Comparison of ENCODE assay signal across 10 mouse cellular contexts in the genomic region with DNA sequence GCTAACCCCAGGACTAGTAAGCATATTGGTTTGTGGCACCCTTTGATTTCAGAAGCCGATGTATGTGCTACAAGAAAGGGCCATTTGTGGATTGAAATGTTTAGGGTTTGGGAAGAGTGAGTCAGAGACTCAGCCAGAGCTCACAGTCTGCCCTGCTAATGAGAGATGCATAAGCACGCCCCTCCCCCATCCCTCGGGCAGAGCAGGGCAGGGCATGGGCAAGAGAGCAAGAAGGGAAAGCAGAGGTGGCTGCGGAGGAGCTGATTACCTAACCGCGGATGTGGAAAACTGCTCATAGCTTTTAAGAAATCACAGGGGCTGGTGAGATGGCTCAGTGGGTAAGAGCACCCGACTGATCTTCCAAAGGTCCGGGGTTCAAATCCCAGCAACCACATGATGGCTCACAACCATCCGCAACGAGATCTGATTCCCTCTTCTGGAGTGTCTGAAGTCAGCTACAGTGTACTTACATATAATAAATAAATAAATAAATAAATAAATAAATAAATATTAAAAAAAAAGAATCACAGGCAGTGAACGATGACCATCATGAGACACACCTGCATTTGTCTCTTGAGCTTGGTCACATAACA. TPM values are rescaled to one million over a fixed set of nuclear protein-coding genes. Genes with fewer than 3 reads are reported as not detected.
DNase-seq lines count a peak whose midpoint lies in the region; ATAC-seq and TF ChIP-seq lines count a peak whose summit lies in the region.
"Had no signal": no experiment of that assay in that cellular context is flagged by ENCODE, and none has a peak within 500 bp of the region (broad histone marks: within the 10 kb centered on the region; RNA-seq: fewer than 3 reads in every experiment).

No protein-coding gene starts in this region.

- ATAC-seq in cerebellum, adult (ENCODE audit: insufficient number of reproducible peaks, low FRiP score, low TSS enrichment), result no peak
- peak; percentile 22; the same call in 1 of the 2 replicates for ATAC-seq in common myeloid progenitor, adult 5-6 weeks (replicated peaks; ENCODE audit: low read depth, poor library complexity, severe bottlenecking)
- no peak for ATAC-seq in liver, postnatal 0 days
- no peak for ATAC-seq in megakaryocyte-erythroid progenitor cell, adult 5-6 weeks (replicated peaks; ENCODE audit: low FRiP score, low TSS enrichment, poor library complexity, severe bottlenecking)

- H3K27me3 ChIP-seq in liver, postnatal 0 days (ENCODE audit: insufficient read depth, low read length), result no peaks in the 10 kb centered on the region

- H3K36me3 ChIP-seq in liver, postnatal 0 days (replicated peaks; ENCODE audit: insufficient read depth, low read length), result no peaks in the 10 kb centered on the region
- H3K36me3 ChIP-seq: heart, embryonic 10.5 days had no signal

- TF ChIP-seq CTCF in liver, postnatal 0 days (IDR thresholded peaks at IDR 0.05; ENCODE audit: low read depth), result no peak

- intact Hi-C loops in left cerebral cortex, postnatal 14 days (cut with DNase I), result no loop called here

- DNase-seq in cerebellum, postnatal 14 days, result peak; percentile 18 to 49
- DNase-seq in 3134 (ENCODE audit: extremely low read depth, insufficient read length, low spot score), result peak; percentile 18
- peak; percentile 15 to 58 for DNase-seq in kidney, postnatal 36 days
- no peak for DNase-seq in liver, postnatal 0 days
- DNase-seq in left cerebral cortex, postnatal 14 days (ENCODE audit: low spot score in 2 of 2), result no peak
- DNase-seq: cerebellum, adult 8-10 months had no signal

- no peak overlapping the region for H3K27ac ChIP-seq in liver, postnatal 0 days (ENCODE audit: low read depth)
- H3K27ac ChIP-seq: heart, embryonic 10.5 days had no signal

- 62% methylated on average over 11 of the region's 11 CpGs for WGBS in liver, postnatal 0 days (ENCODE audit: insufficient replicate concordance)

- H3K9ac ChIP-seq in liver, postnatal 0 days (replicated peaks), result no peak overlapping the region

- no peak overlapping the region for H3K4me2 ChIP-seq in liver, postnatal 0 days (ENCODE audit: low read depth, low read length)

- no peaks in the 10 kb centered on the region for H3K9me3 ChIP-seq in liver, postnatal 0 days (ENCODE audit: low read length)
- H3K9me3 ChIP-seq: heart, embryonic 10.5 days had no signal

- no peak overlapping the region for H3K4me3 ChIP-seq in liver, postnatal 0 days (ENCODE audit: low read depth, low read length)
- H3K4me3 ChIP-seq: heart, embryonic 10.5 days had no signal

- H3K4me1 ChIP-seq in liver, postnatal 0 days (ENCODE audit: insufficient read depth), result no peaks in the 10 kb centered on the region
- H3K4me1 ChIP-seq: heart, embryonic 10.5 days had no signal

- TF ChIP-seq EP300 in liver, postnatal 0 days (IDR thresholded peaks at IDR 0.05; ENCODE audit: low read depth), result no peak

RNA-seq across cellular contexts. Expression of gene Hepacam2, which starts 42.1 kb away (rescaled TPM):
- not detected in 2 replicates for total RNA-seq in common myeloid progenitor, adult 5-6 weeks (2017)
- polyA plus RNA-seq in liver, postnatal 0 days (2015; fragmentation: Nextera tagmentation; extraction: Ambion mirVana), result 0.13 and 0.15 TPM in 2 replicates
- total RNA-seq in megakaryocyte-erythroid progenitor cell, adult 5-6 weeks (2014; fragmentation: Nextera tagmentation), result not detected in 2 replicates
- total RNA-seq in megakaryocyte-erythroid progenitor cell, adult 5-6 weeks (2017), result 0.33 TPM in 1 of 2 replicates, not detected in the other
- under 1 TPM; 0.44 to 0.61 TPM for total RNA-seq in left cerebral cortex, postnatal 14 days (2021)

RNA-seq across cellular contexts. Expression of gene Vps50, which starts 42.1 kb away (rescaled TPM):
- 30.4 and 52.3 TPM in 2 replicates for total RNA-seq in common myeloid progenitor, adult 5-6 weeks (2017)
- polyA plus RNA-seq in liver, postnatal 0 days (2015; fragmentation: Nextera tagmentation; extraction: Ambion mirVana), result 5.4 and 6.4 TPM in 2 replicates
- 28.8 and 30.6 TPM in 2 replicates for total RNA-seq in megakaryocyte-erythroid progenitor cell, adult 5-6 weeks (2014; fragmentation: Nextera tagmentation)
- 51.3 and 65.7 TPM in 2 replicates for total RNA-seq in megakaryocyte-erythroid progenitor cell, adult 5-6 weeks (2017)
- total RNA-seq in left cerebral cortex, postnatal 14 days (2021), result 10 to 100 TPM; 55.0 to 55.4 TPM

RNA-seq across cellular contexts. Expression of gene Samd9l, which starts 56.7 kb away (rescaled TPM):
- 30.6 and 33.3 TPM in 2 replicates for total RNA-seq in common myeloid progenitor, adult 5-6 weeks (2017)
- polyA plus RNA-seq in liver, postnatal 0 days (2015; fragmentation: Nextera tagmentation; extraction: Ambion mirVana), result 3.8 and 4.5 TPM in 2 replicates
- 21.9 TPM in 2 replicates for total RNA-seq in megakaryocyte-erythroid progenitor cell, adult 5-6 weeks (2014; fragmentation: Nextera tagmentation)
- 33.6 and 49.7 TPM in 2 replicates for total RNA-seq in megakaryocyte-erythroid progenitor cell, adult 5-6 weeks (2017)
- 1 to 10 TPM; 4.9 to 5.4 TPM for total RNA-seq in left cerebral cortex, postnatal 14 days (2021)

Comparison
In these comparisons a context has a peak if more than half of its experiments do, and no peak if none do; other contexts are left out.
1. DNase-seq: peak in cerebellum, postnatal 14 days (2 of 2), 3134 (single experiment) and kidney, postnatal 36 days (2 of 2); none in liver, postnatal 0 days (single experiment) and left cerebral cortex, postnatal 14 days (0 of 2).